Comparison of ENCODE assay signal across 8 mouse cellular contexts in genomic region chr13:16763746-16764145, GRCm38 (mm10).
A peak's percentile ranks its signal among the peaks of the same experiment; 100 is the strongest.
DNase-seq lines count a peak whose midpoint lies in the region; ATAC-seq lines count a peak whose summit lies in the region.

No protein-coding gene starts in this region.

- no peaks in the 10 kb centered on the region for H3K9me3 ChIP-seq in hindbrain, embryonic 11.5 days (ENCODE audit: control insufficient read depth, low read length)
- no peaks in the 10 kb centered on the region for H3K9me3 ChIP-seq in hindbrain, embryonic 10.5 days
- no peaks in the 10 kb centered on the region for H3K9me3 ChIP-seq in forebrain, embryonic 15.5 days
- no peaks in the 10 kb centered on the region for H3K9me3 ChIP-seq in midbrain, embryonic 15.5 days

- H3K9ac ChIP-seq in hindbrain, embryonic 11.5 days (ENCODE audit: low read depth, low read length): no peak overlapping the region
- no peak overlapping the region for H3K9ac ChIP-seq in forebrain, embryonic 15.5 days (replicated peaks)
- no peak overlapping the region for H3K9ac ChIP-seq in midbrain, embryonic 15.5 days

- no peaks in the 10 kb centered on the region for H3K36me3 ChIP-seq in hindbrain, embryonic 11.5 days (ENCODE audit: control insufficient read depth, insufficient read depth, low read length)
- H3K36me3 ChIP-seq in hindbrain, embryonic 10.5 days: no peaks in the 10 kb centered on the region
- no peaks in the 10 kb centered on the region for H3K36me3 ChIP-seq in forebrain, embryonic 15.5 days
- no peaks in the 10 kb centered on the region for H3K36me3 ChIP-seq in midbrain, embryonic 15.5 days (replicated peaks)

- ATAC-seq in hindbrain, embryonic 11.5 days (ENCODE audit: low FRiP score): no peak; the same call in 1 of the 2 replicates
- ATAC-seq in forebrain, embryonic 15.5 days (replicated peaks): 0 out of 2 replicates have a peak, but pooled peaks have one; percentile 38
- ATAC-seq in midbrain, embryonic 15.5 days (replicated peaks): peak; percentile 64

- no peaks in the 10 kb centered on the region for H3K27me3 ChIP-seq in hindbrain, embryonic 11.5 days (ENCODE audit: control insufficient read depth, insufficient read depth, low read length)
- no peaks in the 10 kb centered on the region for H3K27me3 ChIP-seq in hindbrain, embryonic 10.5 days (ENCODE audit: insufficient read depth, poor library complexity, severe bottlenecking)
- no peaks in the 10 kb centered on the region for H3K27me3 ChIP-seq in forebrain, embryonic 15.5 days
- no peaks in the 10 kb centered on the region for H3K27me3 ChIP-seq in midbrain, embryonic 15.5 days (replicated peaks)

- H3K4me3 ChIP-seq in hindbrain, embryonic 11.5 days (ENCODE audit: low read depth, low read length): no peak overlapping the region
- no peak overlapping the region for H3K4me3 ChIP-seq in hindbrain, embryonic 10.5 days
- H3K4me3 ChIP-seq in forebrain, embryonic 15.5 days: no peak overlapping the region
- H3K4me3 ChIP-seq in midbrain, embryonic 15.5 days: no peak overlapping the region

- no peak overlapping the region for H3K27ac ChIP-seq in hindbrain, embryonic 11.5 days (ENCODE audit: low read depth, low read length)
- H3K27ac ChIP-seq in hindbrain, embryonic 10.5 days: no peak overlapping the region
- H3K27ac ChIP-seq in forebrain, embryonic 15.5 days (replicated peaks): 0 out of 2 replicates have a peak overlapping the region, but pooled peaks have one; percentile 11
- H3K27ac ChIP-seq in midbrain, embryonic 15.5 days: no peak overlapping the region

- H3K4me1 ChIP-seq in hindbrain, embryonic 11.5 days (replicated peaks; ENCODE audit: control insufficient read depth, insufficient read depth, low read length): no peaks in the 10 kb centered on the region
- H3K4me1 ChIP-seq in hindbrain, embryonic 10.5 days (replicated peaks): peaks cover 15% of the 10 kb centered on the region
- H3K4me1 ChIP-seq in forebrain, embryonic 15.5 days: peaks cover 17% of the 10 kb centered on the region
- no peaks in the 10 kb centered on the region for H3K4me1 ChIP-seq in midbrain, embryonic 15.5 days

- H3K4me2 ChIP-seq in hindbrain, embryonic 11.5 days (replicated peaks; ENCODE audit: low read depth, low read length): no peak overlapping the region
- no peak overlapping the region for H3K4me2 ChIP-seq in forebrain, embryonic 15.5 days (replicated peaks)
- H3K4me2 ChIP-seq in midbrain, embryonic 15.5 days: no peak overlapping the region

- DNase-seq in hindbrain, embryonic 11.5 days (ENCODE audit: low spot score): peak; percentile 55
- no peak for DNase-seq in hindbrain, embryonic 10.5 days (ENCODE audit: low spot score)
- DNase-seq in CD4-positive, CD25-positive, alpha-beta regulatory T cell, adult 2 months (ENCODE audit: low read depth, low spot score): peak; percentile 66
- DNase-seq in adrenal gland, postnatal 10 days: peak; percentile 47
- DNase-seq in layer of hippocampus, adult 18-20 months (ENCODE audit: low spot score in 2 of 2): peak; percentile 8 to 74
- no peak for DNase-seq in urinary bladder, postnatal 10 days (ENCODE audit: low spot score)

- 13% methylated on average over 2 of the region's 2 CpGs for WGBS in hindbrain, embryonic 11.5 days
- 8% methylated on average over 2 of the region's 2 CpGs for whole genome bisulfite sequencing in hindbrain, embryonic 10.5 days
- 4% methylated on average over 2 of the region's 2 CpGs for WGBS in forebrain, embryonic 15.5 days
- WGBS in midbrain, embryonic 15.5 days: 3% methylated on average over 2 of the region's 2 CpGs

Comparison
In these comparisons a context has a peak if more than half of its experiments do, and no peak if none do; other contexts are left out.
1. DNase-seq: peak in hindbrain, embryonic 11.5 days (single experiment), CD4-positive, CD25-positive, alpha-beta regulatory T cell, adult 2 months (single experiment), adrenal gland, postnatal 10 days (single experiment) and layer of hippocampus, adult 18-20 months (2 of 2); none in hindbrain, embryonic 10.5 days (single experiment) and urinary bladder, postnatal 10 days (single experiment).